Mouse (Mus musculus) heart, postnatal 10 days (tissue): ENCODE data around the gene Nr5a1. TPM values are rescaled to one million over a fixed set of nuclear protein-coding genes. Genes with fewer than 3 reads are reported as not detected.

Experiments used
- DNase-seq, 2 experiments: peaks; one replicate each; pipeline ENCODE4 v3.0.0; 2021
- intact Hi-C: fragments of 180-260 bp; cut with DNase I; formaldehyde crosslinking; loops from one replicate; pipeline ENCODE4 v1.15.1; 2025
- total RNA-seq, 2 experiments: library from RNA; stranded (reverse); gene quantifications; 2 replicates each; pipeline ENCODE4 v1.2.3; 2021

The Nr5a1 gene
- under 1 TPM; 0.12 to 0.15 TPM for total RNA-seq

DNA sequence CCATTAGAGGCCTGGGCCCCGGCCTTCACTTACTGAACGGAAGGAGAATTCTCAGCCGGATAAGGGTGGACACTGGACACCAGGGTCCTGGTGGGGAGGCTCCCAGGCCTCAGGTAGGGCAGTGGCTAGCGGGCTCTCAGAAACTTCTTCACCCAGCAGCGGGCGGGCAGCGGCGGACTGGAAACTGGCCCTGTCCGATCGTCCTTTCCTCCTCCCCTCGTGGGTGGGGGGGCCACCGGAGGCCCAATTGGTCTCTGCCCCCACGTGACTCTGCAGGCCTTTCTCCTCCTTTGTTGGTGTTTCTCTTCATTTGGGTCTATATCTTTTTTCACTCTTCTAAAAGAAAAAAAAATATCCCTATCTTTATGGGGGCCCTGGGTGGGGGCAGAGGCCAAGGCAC, at the start of gene Nr5a1:
Gene Nr5a1 (minus strand): TSS at position 219 of the 400 bp plus-strand sequence.
- no peak for DNase-seq
- intact Hi-C loops: no loop called here

DNA sequence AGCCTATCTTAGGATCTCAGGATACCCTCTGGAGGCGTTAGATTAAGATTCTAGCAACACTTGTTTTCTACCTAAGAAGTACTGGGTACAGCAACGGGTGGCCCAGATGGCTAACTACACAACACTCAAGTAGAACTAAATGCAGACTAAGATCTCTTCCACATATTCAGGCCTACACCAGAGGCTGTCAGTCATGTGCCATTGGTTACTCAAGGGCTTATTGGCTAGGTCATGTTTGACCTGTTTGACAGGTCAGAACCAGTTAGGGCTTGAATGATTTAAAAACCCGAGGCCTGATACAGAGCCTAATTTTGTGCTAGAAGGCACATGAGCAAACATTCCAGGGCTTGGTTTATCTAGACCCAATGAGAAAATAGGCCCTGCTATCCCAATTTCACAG, 25.5 kb upstream of the Nr5a1 start:
- intact Hi-C loops: loop anchor here (1.0 to 10.0 kb wide), 4 partner anchors 79 to 815 kb away; no protein-coding TSS in a partner anchor
- DNase-seq: no peak

DNA sequence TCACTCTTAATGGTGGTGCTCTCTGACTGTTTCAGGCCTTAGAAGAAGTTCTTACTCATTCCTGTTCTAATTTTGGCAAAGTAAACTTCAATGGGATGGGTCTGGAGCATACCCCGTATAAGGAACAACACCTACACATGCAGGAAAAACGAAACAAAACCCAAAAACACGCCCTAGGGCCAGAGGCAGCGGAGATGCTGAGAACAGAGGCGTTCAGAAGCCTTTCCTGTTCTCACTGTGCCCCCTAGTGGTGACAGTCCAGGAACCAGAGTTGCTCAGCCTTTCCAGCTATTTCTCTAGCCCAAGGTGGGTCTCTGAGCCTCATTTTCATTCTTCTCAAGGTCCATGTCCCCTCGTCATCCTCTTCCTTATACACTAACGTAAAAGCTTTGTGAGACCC, 25.1 kb upstream of the Nr5a1 start:
- peak; percentile 78 to 87 for DNase-seq
- intact Hi-C loops: loop anchor here (1.0 to 10.0 kb wide), 3 partner anchors 78 to 815 kb away; no protein-coding TSS in a partner anchor

DNA sequence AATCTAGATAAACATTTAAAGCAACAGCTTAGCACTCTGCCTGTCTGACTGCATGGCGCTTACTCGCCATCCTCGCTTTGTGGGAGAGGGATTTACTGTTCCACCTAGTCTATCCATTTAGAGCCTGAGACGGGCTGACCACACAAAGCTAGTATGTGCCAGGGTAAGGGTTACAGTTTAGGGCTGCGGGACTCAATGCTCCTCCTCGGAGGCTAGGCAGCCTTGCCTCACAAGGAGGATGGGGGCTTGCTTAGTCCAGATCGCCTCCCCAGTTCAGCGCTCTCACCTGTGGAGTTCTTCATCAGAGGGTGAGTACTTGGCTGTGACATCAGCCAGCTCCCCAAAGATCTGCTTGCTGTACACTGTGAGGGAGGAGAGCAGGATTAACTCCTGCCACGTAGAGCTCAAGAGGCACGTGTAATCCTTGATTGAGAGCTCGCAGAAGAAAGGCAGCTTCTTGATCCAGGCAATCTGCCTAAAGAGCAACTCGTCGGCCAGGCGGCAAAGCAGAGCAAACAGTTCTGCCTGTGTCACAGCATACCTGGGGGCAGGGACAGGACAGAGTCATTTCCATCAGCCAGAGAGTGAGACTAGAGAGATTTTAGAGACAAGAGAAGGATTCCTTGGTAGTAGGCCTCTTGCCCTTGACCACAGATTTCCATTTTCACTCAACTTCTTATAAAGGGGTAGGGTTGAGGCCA, 24.4 kb upstream of the Nr5a1 start:
- intact Hi-C loops: loop anchor here (1.0 to 10.0 kb wide), 3 partner anchors 77 to 814 kb away; no protein-coding TSS in a partner anchor
- no peak for DNase-seq

DNA sequence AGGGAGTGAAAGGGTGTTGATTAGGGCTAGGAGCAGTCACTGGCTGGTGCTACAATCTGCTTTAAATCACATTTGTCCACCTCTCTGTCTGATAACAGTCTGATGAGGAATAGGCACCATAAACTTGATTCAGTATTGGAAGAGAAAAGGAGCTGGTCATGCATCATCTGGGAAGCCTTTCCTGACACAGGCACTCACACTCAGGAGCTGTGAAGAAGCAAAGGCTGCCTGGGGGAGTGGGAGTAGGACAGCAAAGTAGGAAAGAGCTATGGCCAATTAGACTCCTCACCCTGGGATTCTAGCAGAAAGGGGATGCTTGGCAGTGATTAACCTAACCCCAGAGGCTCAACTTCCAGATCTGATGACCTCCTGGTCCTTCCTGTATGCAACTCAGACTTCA, 21.4 kb upstream of the Nr5a1 start:
- DNase-seq: no peak
- intact Hi-C loops: loop anchor here (10.0 kb wide), 1 partner anchor 811 kb away; no protein-coding TSS in a partner anchor

DNA sequence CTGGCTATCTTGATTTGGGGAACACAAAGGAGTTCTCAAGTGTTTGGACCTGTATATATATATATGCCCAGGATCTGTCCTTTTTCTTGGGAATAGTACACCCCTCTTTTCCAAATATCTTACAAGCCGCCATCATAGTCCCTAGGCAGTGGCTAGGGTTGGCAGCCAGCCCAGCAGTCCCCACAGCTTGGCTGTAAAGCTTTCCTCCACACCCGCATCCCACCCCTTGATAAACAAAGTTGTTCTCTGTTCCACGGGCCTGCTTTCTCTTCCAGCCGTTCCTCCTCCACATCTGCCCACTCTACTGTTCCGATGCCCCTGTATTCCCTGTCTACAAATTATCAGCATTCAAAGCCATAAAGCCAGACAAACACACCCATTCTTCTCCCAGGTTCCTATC, 20.4 kb upstream of the Nr5a1 start:
- DNase-seq: no peak
- intact Hi-C loops: loop anchor here (10.0 kb wide), 1 partner anchor 810 kb away; no protein-coding TSS in a partner anchor

DNA sequence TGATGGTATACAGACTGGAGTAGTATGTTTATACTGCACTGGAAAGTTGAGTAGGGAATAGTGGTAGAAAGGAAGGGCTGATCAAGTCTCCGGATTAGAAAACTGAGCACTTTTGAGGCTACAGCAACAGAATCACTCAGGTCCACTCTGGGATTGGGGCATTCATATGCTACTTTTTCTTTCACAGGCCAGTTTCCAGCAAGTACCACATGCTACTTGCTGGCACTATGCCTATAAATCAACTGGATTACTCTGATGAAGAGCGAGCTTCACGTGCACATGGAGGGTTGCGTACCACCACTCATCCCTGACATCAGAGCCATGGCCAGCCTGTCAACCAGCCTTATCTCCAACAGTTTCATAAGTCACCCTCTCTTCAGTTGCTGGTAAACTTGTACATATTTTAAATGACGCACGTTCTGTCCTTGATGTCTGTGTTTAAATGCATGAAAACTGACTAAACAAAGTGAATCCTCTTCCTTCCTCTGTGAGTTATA, 16.0 kb upstream of the Nr5a1 start:
- intact Hi-C loops: loop anchor here (10.0 kb wide), 1 partner anchor 806 kb away; no protein-coding TSS in a partner anchor
- no peak for DNase-seq

DNA sequence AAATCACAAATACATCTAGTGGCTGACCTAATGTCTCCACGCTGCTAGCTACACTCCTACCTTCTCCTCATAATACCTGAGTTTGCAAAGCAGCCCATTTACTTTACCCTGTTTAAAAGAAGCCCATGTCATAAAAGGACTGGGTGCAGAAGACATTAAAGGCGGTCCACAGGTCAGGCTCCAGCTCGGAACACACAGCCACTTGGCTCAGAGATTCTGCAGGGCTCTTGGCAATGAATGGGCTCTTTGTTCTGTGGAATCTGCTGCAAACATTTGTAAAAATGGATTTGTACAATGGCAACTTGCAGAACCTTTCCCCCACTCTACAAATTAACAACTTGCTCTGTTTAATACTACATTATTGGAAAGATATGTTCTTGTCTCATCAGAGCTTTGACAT, 11.1 kb upstream of the Nr5a1 start:
- intact Hi-C loops: no loop called here
- DNase-seq: no peak

DNA sequence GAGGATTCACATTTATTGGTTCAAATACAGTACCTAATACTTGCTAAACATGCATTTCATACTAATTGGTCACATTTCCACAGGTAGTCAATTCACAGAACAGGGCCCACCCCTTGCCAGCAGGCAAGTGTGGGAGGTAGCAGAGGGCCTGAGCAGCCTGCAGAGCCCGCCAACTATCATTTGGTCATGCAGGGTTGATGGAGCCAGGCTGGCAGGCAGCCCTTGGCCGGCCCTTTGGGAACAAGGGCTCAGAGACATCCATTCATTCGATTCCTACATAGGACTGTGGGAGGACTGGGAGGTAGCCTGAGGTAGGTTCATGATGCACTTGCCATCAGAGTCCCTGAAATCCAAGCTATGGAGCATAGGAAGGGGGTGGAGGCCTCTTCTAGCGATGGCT, 9.0 kb upstream of the Nr5a1 start:
- DNase-seq: no peak
- intact Hi-C loops: no loop called here

DNA sequence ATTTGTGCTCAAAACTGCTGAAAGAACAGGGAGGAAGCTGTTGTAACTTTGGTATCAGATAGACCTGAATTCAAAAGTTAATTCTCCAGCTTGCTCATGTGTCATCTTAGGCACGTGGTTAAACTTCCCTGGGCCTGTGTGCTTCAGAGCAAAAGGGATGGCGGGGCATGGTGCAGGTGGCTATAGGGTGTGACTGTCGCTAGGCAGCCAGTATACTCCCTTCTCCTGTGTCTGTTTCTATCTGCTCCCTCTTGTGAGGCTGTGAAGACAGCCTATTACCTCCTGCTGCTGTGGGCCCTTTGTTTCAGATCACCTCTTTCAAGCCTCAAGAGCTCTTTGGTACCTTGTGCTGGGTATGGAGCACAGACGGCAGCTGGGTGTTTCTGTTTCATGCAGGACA, 7.7 kb upstream of the Nr5a1 start:
- intact Hi-C loops: no loop called here

DNA sequence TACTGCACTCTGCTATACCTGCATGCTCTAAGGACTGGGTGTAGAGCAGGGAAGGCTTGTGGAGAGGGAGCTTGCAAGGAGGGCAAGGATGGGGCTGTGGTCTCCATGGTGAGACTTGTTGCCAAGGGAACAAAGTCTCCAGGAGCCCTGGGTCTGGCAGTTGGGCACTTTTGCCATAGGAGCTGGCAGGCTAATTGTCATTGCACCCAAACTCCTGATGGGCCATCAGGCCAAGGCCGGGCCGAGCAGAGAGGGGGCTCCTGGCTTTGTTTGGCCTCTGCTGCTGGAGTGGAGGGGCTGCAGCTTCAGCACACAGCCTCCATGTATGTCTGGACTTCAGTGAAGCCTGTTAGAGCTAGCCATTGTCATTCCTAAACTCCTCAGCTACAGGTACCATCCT, 6.3 kb upstream of the Nr5a1 start:
- intact Hi-C loops: no loop called here
- no peak for DNase-seq

More for the DNA sequence above, 7.7 kb upstream of the Nr5a1 start:
- no peak for DNase-seq

DNA sequence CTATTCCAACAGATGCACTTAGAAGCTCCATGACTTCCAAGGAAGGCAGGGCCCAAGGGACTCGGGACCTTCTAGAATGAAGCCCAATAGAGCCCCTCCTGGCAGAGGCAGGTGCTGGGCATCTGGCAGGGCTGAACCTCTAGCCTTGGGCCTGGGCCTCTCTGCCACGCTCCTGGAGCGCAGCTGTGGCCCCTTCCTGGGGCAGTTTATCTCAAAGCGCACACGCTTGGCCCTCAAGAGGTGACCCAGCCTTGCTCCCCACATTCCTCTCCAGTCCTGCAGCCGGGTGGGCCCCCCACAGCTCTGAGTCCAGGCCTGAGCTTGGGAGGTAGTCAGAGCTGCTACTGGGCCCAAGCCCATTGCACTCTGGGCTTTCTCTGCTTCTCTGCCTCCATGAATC, 5.0 kb upstream of the Nr5a1 start:
- DNase-seq: no peak
- intact Hi-C loops: no loop called here

DNA sequence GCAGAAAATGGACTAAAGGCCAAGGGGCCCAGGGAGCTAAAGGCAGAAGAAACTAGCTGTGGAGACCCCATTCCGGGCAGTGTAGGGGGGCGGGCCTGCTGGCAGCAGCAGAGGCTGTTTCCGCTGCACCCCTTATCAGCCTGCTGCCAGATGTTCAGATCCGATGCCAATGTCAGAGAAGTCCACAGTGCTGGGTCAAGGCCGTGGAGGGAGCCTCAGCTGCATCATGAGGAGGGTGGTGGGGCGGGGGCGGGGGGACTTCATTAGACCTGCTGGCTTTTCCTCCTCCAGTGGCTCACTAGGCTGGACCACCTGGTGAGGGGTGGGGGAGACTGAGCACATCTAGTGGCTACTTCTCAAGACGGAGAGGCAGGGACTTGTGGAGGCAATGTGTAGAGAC, 4.3 kb upstream of the Nr5a1 start:
- DNase-seq: no peak
- intact Hi-C loops: no loop called here

DNA sequence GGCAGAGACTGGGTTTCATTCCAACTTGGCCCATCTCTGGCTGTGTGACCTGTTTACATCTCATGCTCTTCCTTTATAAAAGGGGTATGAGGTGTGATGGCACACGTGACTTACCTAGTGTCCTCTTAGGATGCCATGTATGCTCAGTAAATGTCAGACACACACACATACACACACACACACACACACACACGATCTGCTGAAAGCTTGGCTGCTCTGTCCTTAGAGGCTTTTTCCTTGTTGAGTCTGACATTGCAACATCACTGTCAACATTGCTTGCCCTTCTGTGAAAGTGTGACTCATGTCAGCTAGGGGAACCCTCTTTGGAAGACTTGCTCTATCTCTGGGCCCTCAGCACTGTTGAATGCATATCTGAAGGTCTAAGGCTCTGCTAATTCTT, 3.1 kb upstream of the Nr5a1 start:
- DNase-seq: no peak
- intact Hi-C loops: no loop called here

DNA sequence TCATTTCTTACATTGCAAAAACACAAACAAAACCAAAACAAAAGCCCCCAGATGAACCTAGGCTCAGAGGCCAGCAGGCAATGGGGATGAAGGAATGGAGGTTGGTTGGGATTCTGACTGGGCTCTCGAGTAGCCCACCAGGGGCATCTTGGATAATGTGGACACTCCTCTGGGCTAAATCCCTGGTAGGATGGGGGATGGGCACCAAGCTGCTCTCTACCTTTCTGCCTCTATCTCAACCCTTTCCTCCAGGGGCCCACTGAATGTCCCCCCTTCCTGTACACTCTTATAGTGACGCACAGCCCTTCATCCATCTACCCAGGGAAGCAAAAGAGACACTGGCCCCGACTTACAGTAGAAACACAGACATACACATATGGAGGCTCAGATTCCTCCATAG, 746 bp downstream of the Nr5a1 start:
- no peak for DNase-seq
- intact Hi-C loops: no loop called here

DNA sequence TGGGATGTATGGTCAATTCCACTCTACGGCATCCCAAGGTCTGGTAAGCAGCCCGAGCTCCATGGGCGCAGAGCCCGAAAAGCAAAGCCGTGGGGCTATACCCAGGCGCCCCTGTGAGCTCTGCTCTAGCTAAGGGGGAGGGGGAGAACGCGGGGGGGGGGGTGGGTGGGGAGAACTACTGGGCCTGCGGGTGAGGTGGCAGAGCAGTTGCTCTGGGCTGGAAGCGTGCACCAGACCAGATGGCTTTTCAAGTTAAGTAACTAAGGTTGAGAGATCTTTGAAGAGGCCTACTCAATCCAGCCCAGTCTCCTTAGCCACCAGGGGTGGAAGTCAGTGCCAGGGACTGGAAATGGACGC, 1.6 kb downstream of the Nr5a1 start:
- no peak for DNase-seq
- intact Hi-C loops: no loop called here

DNA sequence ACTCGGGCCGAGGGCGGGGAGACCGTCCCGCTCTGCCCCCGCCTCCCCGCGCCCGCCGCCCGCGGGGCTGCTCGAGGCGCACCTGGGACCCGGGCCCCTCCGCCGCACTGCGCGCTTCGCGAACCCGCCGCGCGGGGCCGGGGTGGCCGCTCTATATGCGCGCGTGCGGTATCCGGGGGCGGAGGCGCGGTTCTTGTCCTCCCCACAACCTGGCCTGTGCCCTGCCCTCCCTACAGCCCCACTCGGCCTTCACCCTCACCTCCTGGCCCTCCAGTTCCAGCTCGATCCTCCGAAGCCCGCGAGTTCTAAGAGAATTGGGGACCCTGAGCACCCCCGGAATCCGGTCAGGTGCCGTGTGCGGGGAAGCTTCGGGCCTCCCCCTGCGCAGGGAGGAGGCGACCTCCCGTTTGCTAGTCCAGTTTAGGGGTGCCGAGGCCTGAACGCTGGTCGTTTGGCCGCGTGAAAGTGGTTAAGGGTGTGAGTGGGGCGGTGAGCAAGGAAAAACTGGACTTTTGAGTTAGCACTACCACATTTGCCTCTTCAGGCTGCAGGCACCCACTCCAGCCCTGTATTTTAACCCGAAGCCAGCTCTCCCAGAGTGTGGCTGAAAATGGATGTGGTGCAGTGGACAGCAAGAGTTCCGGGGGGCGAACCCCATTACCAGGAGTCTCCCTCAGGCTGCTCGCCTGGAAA, 2.1 kb downstream of the Nr5a1 start:
- intact Hi-C loops: no loop called here
- DNase-seq: no peak

DNA sequence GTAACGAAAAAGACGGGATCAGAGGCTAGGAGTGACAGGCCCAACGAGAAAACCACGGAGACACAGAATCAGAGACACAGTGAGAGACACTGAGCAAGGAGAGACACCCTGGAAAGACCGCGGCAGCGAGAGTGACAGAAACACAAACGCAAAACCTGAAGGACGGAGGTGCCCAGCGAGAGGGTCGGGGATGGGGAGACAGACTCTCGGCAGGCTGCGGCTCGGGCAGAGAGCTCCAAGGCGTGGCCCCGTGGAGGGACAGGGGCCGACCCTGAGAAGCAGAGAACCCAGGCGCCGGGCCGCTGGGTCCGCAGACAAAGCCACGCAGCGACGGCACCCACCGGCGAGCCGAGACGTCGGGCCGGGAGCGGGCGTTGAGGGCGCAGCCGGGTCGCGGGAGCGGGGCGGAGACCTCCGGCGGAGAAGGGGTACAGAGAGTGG, 2.9 kb downstream of the Nr5a1 start:
- peak; percentile 21 to 23 for DNase-seq
- intact Hi-C loops: no loop called here

DNA sequence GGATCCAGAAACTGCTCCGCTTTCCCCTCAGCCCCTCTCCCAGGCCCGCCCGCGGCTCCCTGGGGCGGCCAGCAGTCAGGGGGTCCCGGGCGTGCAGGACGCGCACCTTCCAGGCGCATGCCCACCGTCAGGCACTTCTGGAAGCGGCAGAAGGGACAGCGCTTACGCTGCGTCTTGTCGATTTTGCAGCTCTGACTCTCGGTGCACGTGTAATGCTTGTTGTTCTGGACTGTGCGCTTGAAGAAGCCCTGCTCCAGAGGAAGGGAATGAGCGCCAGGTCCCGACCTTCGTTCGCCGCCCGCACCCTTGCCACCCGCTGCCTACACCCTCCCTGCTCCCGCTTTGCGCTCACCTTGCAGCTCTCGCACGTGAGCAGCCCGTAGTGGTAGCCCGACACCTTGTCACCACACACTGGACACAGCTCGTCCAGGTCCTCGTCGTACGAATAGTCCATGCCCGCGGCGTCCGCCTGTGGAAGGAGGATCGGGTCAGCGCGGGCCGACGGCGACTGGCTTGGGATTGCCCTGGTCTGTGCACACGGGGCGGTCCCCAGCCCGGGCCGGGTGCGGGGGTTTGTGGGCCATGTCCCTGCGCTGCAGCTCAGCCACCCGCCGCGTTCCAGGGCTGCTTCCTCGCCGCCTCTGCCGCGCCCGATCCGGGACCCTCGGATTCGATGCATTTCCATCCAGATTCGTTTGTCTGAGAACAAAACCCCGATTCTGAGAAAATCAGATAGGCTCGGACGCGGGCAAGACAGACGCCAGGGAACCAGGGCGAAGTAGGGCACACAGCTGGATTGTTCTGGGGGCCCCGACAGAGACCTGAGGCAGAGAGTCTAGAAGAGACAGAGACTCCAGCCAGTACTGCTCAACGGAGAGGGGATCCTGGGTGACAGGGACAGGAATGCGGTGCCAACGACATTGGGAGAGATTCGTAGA, 3.8 kb downstream of the Nr5a1 start:
- intact Hi-C loops: no loop called here
- DNase-seq: peak; percentile 41 to 49

DNA sequence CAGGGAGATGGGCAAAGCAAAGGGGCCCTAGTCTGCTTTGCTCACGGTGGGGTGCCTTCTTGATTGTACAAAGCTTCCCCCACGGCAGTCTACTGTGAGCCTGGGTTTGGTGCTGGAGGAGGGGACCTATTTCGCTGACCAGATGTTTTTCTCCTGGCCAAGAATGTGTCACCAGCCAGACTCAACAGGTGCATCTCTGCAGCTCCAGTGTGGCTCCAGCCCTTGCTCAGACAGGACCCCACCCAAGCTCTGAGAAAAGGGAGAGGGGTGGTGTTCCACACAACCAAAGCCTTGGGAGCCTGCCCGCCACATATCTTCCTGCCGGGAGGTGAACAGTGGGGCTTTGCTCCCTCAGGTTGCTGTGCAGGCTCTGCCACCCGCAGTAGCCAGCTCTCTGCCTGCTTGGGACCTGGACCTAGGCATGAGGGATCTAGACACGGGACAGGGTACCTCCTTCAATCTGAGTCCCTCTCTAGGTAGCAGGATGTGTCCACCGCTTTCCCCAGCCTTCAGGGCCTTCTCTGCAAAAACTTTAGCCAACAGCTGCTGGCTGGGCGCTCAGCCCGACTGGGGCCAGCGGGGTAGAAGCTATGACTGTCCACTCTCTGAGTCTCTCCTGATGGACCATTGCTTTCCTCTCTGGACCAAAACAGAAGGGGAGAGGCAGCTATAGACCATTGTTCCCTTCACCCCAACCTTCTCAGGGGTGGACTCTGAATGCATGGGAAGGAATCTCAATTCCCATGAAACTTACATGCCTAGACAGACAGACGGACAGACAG, 5.2 kb downstream of the Nr5a1 start:
- peak; percentile 61 to 71 for DNase-seq
- intact Hi-C loops: no loop called here
